Mouse (Mus musculus) myocyte (in vitro differentiated cells): ENCODE measurements at regions not wholly inside any gene's neighbourhood (a gene's known extent, or its start where the extent isn't known, plus 50 kb on each side); places are given as distances from the start of the nearest gene placed in this dataset.

ENCODE experiments used
- MAX ChIP-seq: IDR thresholded peaks from one replicate; pipeline ENCODE4 v1.6.1; 2011; ENCODE audit warnings: low read depth, mild to moderate bottlenecking, control low read depth
- MYOG ChIP-seq, 3 experiments: IDR thresholded peaks; one replicate each; pipeline ENCODE4 v1.6.1; 2011; ENCODE audit warnings: control low read depth in 2 of 3, low read depth in 2 of 3, mild to moderate bottlenecking in 2 of 3; ENCODE audit not compliant: insufficient read length in 2 of 3, control insufficient read depth in 1 of 3, insufficient read depth in 1 of 3
- POLR2A ChIP-seq: IDR thresholded peaks from one replicate; pipeline ENCODE4 v1.6.1; 2011; ENCODE audit warnings: low read depth, mild to moderate bottlenecking, control low read depth, moderate library complexity; ENCODE audit not compliant: insufficient read length
- USF1 ChIP-seq: IDR thresholded peaks from one replicate; pipeline ENCODE4 v1.6.1; 2011; ENCODE audit warnings: low read depth, mild to moderate bottlenecking, control low read depth, moderate library complexity

GRCm38 (mm10) chr5:126230768-126231167 lies 699.2 kb downstream of the Tmem132b start:
- TF ChIP-seq MAX, result no peak
- no peak for TF ChIP-seq POLR2A
- TF ChIP-seq USF1, result no peak
- no peak for TF ChIP-seq MYOG (IDR thresholded peaks at IDR 0.05; ENCODE audit: control insufficient read depth in 1 of 3, insufficient read depth in 1 of 3, insufficient read length in 2 of 3, low read depth in 2 of 3)
